Mouse (Mus musculus) cerebellum, adult 8-10 months (tissue): ENCODE measurements around the gene Tmem45a2.
"Not testable (repeated sequence)": the region's sequence is repeated elsewhere in the genome, so short reads cannot be mapped to it uniquely, and the experiment has no call there.

Source experiments
- DNase-seq: peaks from one replicate; pipeline ENCODE4 v3.0.0; 2022

Gene Tmem45a2

GRCm38 (mm10) chr16:57071132-57071639, at the start of gene Tmem45a2:
Tmem45a2 (minus strand) TSS chr16:57071372.
- no peak for DNase-seq

- no peak for DNase-seq
Measured at GRCm38 (mm10) chr16:57117562-57117961, 46.4 kb upstream of the Tmem45a2 start.

GRCm38 (mm10) chr16:57116066-57116465, 44.9 kb upstream of the Tmem45a2 start:
- DNase-seq: no peak

- no peak for DNase-seq
Measured at GRCm38 (mm10) chr16:57106185-57106960, 35.2 kb upstream of the Tmem45a2 start.

GRCm38 (mm10) chr16:57101174-57101573, 30.0 kb upstream of the Tmem45a2 start:
- no peak for DNase-seq

GRCm38 (mm10) chr16:57099572-57100237, 28.5 kb upstream of the Tmem45a2 start:
- no peak for DNase-seq

- DNase-seq: no peak
Measured at GRCm38 (mm10) chr16:57098468-57099144, 27.4 kb upstream of the Tmem45a2 start.

GRCm38 (mm10) chr16:57092911-57093605, 21.9 kb upstream of the Tmem45a2 start:
- no peak for DNase-seq

GRCm38 (mm10) chr16:57092460-57092859, 21.3 kb upstream of the Tmem45a2 start:
- peak; percentile 11 for DNase-seq

GRCm38 (mm10) chr16:57079577-57079976, 8.4 kb upstream of the Tmem45a2 start:
- DNase-seq: no peak

GRCm38 (mm10) chr16:57075986-57076385, 4.8 kb upstream of the Tmem45a2 start:
- no peak for DNase-seq

GRCm38 (mm10) chr16:57062045-57062444, 9.1 kb downstream of the Tmem45a2 start:
- DNase-seq: no peak

- no peak for DNase-seq
Measured at GRCm38 (mm10) chr16:57056995-57057394, 14.2 kb downstream of the Tmem45a2 start.

- no peak for DNase-seq
Measured at GRCm38 (mm10) chr16:57049974-57050373, 21.2 kb downstream of the Tmem45a2 start.

GRCm38 (mm10) chr16:57038600-57038999, 32.6 kb downstream of the Tmem45a2 start:
- DNase-seq: no peak

- no peak for DNase-seq
Measured at GRCm38 (mm10) chr16:57030150-57030885, 40.9 kb downstream of the Tmem45a2 start.

- DNase-seq: not testable (repeated sequence)
Measured at GRCm38 (mm10) chr16:56998283-56998682, 72.9 kb downstream of the Tmem45a2 start.
